Mouse (Mus musculus): ENCODE data around the gene Slc44a3.

GRCm38 (mm10) chr3:121444414-121444813 lies 87.8 kb downstream of the Slc44a3 start:
- TF ChIP-seq POLR2A (IDR thresholded peaks at IDR 0.05; ENCODE audit: insufficient read length, low read depth) (no peak), CEBPB (IDR thresholded peaks at IDR 0.05; ENCODE audit: insufficient read depth, poor library complexity, severe bottlenecking) (no peak)

All from myocyte (in vitro differentiated cells).